Mouse (Mus musculus) CH12.LX (cell line): Measurements from ENCODE around the gene Selenof. TPM values are rescaled to one million over a fixed set of nuclear protein-coding genes. Genes with fewer than 3 reads are reported as not detected.

ENCODE experiments used
- DNase-seq: peaks from one replicate; pipeline ENCODE4 v3.0.0-alpha.2; 2013; ENCODE audit errors: extremely low read depth
- H3K27ac ChIP-seq: 2 replicates; pipeline ENCODE4 v1.5.1; 2012; ENCODE audit warnings: low read depth, mild to moderate bottlenecking, control low read depth, moderate library complexity; ENCODE audit not compliant: insufficient read depth
- H3K27me3 ChIP-seq: replicated peaks from 2 replicates; pipeline ENCODE3; 2012; ENCODE audit warnings: inconsistent platforms
- H3K36me3 ChIP-seq, 2 experiments: replicated peaks in 1 of 2; 2 replicates each; pipeline versions ENCODE3 to v1.6.1; 2012; ENCODE audit warnings: inconsistent platforms in 1 of 2, low read length in 1 of 2, mild to moderate bottlenecking in 1 of 2, mixed read lengths in 1 of 2, moderate library complexity in 1 of 2; ENCODE audit not compliant: control insufficient read depth in 1 of 2, insufficient read depth in 1 of 2
- H3K4me1 ChIP-seq, 2 experiments: 2 replicates each; pipeline ENCODE4 v1.6.1; 2012; ENCODE audit warnings: inconsistent platforms in 1 of 2, moderate library complexity in 1 of 2; ENCODE audit not compliant: insufficient read depth in 2 of 2, control insufficient read depth in 1 of 2
- H3K4me2 ChIP-seq: 2 replicates; pipeline ENCODE4 v1.6.1; 2012; ENCODE audit warnings: low read depth, mild to moderate bottlenecking, control low read depth; ENCODE audit not compliant: poor library complexity, insufficient read depth, severe bottlenecking
- H3K4me3 ChIP-seq, 3 experiments: fragments of 150-350 bp in 1 of 3; sonication (generic) in 1 of 3; replicated peaks in 1 of 3; 2 replicates each; pipeline versions ENCODE3 to v1.5.1; 2011 to 2012; ENCODE audit warnings: low read depth in 2 of 3, low read length in 2 of 3, mild to moderate bottlenecking in 2 of 3, moderate library complexity in 2 of 3, control low read depth in 1 of 3, improper control_type of control experiment in 1 of 3, inconsistent platforms in 1 of 3, mixed read lengths in 1 of 3; ENCODE audit not compliant: poor library complexity in 1 of 3
- H3K79me2 ChIP-seq: replicated peaks from 2 replicates; pipeline ENCODE4 v1.6.1; 2012; ENCODE audit warnings: mild to moderate bottlenecking, moderate library complexity; ENCODE audit not compliant: control insufficient read depth, poor library complexity, insufficient read depth, severe bottlenecking; ENCODE audit errors: extremely low read depth
- H3K9ac ChIP-seq: 2 replicates; pipeline ENCODE4 v1.6.1; 2012; ENCODE audit warnings: low read depth, mild to moderate bottlenecking, control low read depth, moderate library complexity; ENCODE audit not compliant: insufficient read depth
- H3K9me3 ChIP-seq: replicated peaks from 2 replicates; pipeline ENCODE3; 2012; ENCODE audit warnings: low read length, inconsistent platforms, mixed read lengths
- CHD1 ChIP-seq: IDR thresholded peaks from 2 replicates; pipeline ENCODE4 v1.6.1; 2012; ENCODE audit warnings: low read depth, low read length, improper control_type of control experiment, inconsistent platforms
- CHD2 ChIP-seq: IDR thresholded peaks from 2 replicates; pipeline ENCODE4 v1.6.1; 2011; ENCODE audit warnings: low read length, improper control_type of control experiment
- E2F4 ChIP-seq: IDR thresholded peaks from 2 replicates; pipeline ENCODE4 v1.6.1; 2011; ENCODE audit warnings: low read depth, low read length, improper control_type of control experiment; ENCODE audit not compliant: insufficient replicate concordance
- ELF1 ChIP-seq: IDR thresholded peaks from 2 replicates; pipeline ENCODE4 v1.6.1; 2014; ENCODE audit warnings: low read depth, mild to moderate bottlenecking, inconsistent platforms, low read length, improper control_type of control experiment
- ETS1 ChIP-seq: conservative IDR thresholded peaks from 2 replicates; pipeline ENCODE4 v1.6.1; 2012; ENCODE audit warnings: low read depth, mild to moderate bottlenecking, inconsistent platforms, low read length, improper control_type of control experiment, moderate library complexity
- JUN ChIP-seq: IDR thresholded peaks from 2 replicates; pipeline ENCODE4 v1.6.1; 2011; ENCODE audit warnings: low read depth, mild to moderate bottlenecking, low read length, improper control_type of control experiment, moderate library complexity; ENCODE audit not compliant: insufficient read depth
- KAT2A ChIP-seq: IDR thresholded peaks from 2 replicates; pipeline ENCODE4 v1.6.1; 2012; ENCODE audit warnings: low read length, improper control_type of control experiment, inconsistent platforms; ENCODE audit not compliant: insufficient replicate concordance
- MAFK ChIP-seq: IDR thresholded peaks from 2 replicates; pipeline ENCODE4 v1.6.1; 2011; ENCODE audit warnings: low read length, improper control_type of control experiment; ENCODE audit not compliant: insufficient replicate concordance
- MAX ChIP-seq: IDR thresholded peaks from 2 replicates; pipeline ENCODE4 v1.6.1; 2011; ENCODE audit warnings: low read length, improper control_type of control experiment
- MXI1 ChIP-seq: IDR thresholded peaks from 2 replicates; pipeline ENCODE4 v1.6.1; 2011; ENCODE audit warnings: mild to moderate bottlenecking, low read depth, low read length, improper control_type of control experiment
- MYC ChIP-seq: IDR thresholded peaks from 2 replicates; pipeline ENCODE4 v1.6.1; 2011; ENCODE audit warnings: low read depth, mild to moderate bottlenecking, improper control_type of control experiment, low read length
- NELFE ChIP-seq: IDR thresholded peaks from 2 replicates; pipeline ENCODE4 v1.6.1; 2011; ENCODE audit warnings: low read depth, low read length, improper control_type of control experiment
- POLR2A ChIP-seq: IDR thresholded peaks from 2 replicates; pipeline ENCODE4 v1.6.1; 2011; ENCODE audit warnings: low read depth, mild to moderate bottlenecking, improper control_type of control experiment, low read length
- RAD21 ChIP-seq: IDR thresholded peaks from 2 replicates; pipeline ENCODE4 v1.6.1; 2011; ENCODE audit warnings: low read depth, mild to moderate bottlenecking, low read length, improper control_type of control experiment, moderate library complexity
- SIN3A ChIP-seq: IDR thresholded peaks from 2 replicates; pipeline ENCODE4 v1.6.1; 2012; ENCODE audit warnings: low read length, improper control_type of control experiment, inconsistent platforms
- TBP ChIP-seq: conservative IDR thresholded peaks from 2 replicates; pipeline ENCODE4 v1.6.1; 2011; ENCODE audit warnings: low read depth, low read length, improper control_type of control experiment
- TCF12 ChIP-seq: IDR thresholded peaks from 2 replicates; pipeline ENCODE4 v1.6.1; 2014; ENCODE audit warnings: low read depth, mild to moderate bottlenecking, inconsistent platforms, low read length, improper control_type of control experiment
- UBTF ChIP-seq: IDR thresholded peaks from 2 replicates; pipeline ENCODE4 v1.6.1; 2012; ENCODE audit warnings: low read depth, mild to moderate bottlenecking, inconsistent platforms, low read length, improper control_type of control experiment, moderate library complexity
- USF1 ChIP-seq: IDR thresholded peaks from 2 replicates; pipeline ENCODE4 v1.6.1; 2014; ENCODE audit warnings: low read depth, mild to moderate bottlenecking, inconsistent platforms, low read length, improper control_type of control experiment
- ZC3H11A ChIP-seq: IDR thresholded peaks from 2 replicates; pipeline ENCODE4 v1.6.1; 2012; ENCODE audit warnings: low read depth, mild to moderate bottlenecking, inconsistent platforms, low read length, improper control_type of control experiment
- dilution Hi-C: fragments of 300-500 bp; cut with MboI; formaldehyde crosslinking; loops from 2 replicates; pipeline ENCODE4 v1.14.3; 2020; ENCODE audit warnings: low sequenced_read_pairs; ENCODE audit not compliant: extremely low pct_unique_long_range_greater_than_20kb, extremely low pct_ligation_motif_present
- in situ Hi-C: fragments of 300-500 bp; cut with MboI; formaldehyde crosslinking; loops from 3 replicates; pipeline ENCODE4 v1.14.3; 2019; ENCODE audit warnings: low sequenced_read_pairs, low pct_ligation_motif_present, low pct_unique_long_range_greater_than_20kb, mixed read lengths
- polyA plus RNA-seq: library from polyadenylated mRNA; unstranded; fragments of >175 nt; gene quantifications from 2 replicates; pipeline ENCODE4 v1.2.1, GENCODE M21; 2012; ENCODE audit warnings: low read depth; ENCODE audit not compliant: insufficient read length
- total RNA-seq, 2 experiments: library from RNA; depleted of rRNA; stranded (reverse); fragments of 300-350 nt in 1 of 2; fragments of >200 nt in 1 of 2; gene quantifications; 2 replicates each; pipeline ENCODE4 v1.2.3; 2012 to 2014

Gene Selenof
- total and polyA plus RNA-seq, 3 experiments, result 528 to 1,358 (median 678) TPM

DNA sequence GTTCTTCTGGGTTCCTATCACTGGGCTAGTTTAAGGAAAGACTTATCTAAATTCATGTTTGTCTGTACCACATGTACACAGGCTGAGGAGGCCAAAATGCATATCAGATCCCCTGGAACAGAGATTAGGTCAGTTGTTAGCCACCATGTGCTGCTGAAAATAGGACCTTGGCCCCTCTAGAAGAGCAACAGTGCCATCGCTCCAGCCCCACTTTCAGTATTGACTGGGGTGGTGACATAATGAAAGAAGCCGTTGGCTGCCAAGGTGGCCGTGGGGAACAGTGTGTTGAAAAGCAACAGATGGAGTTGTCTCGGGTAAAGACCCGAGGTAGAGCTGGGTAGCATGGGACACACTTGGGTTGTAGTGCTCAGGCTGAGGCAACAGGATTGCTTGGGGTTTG, 9.7 kb downstream of the Selenof start:
- DNase-seq, result no peak
- dilution Hi-C loops, result no loop called here
- H3K4me1 ChIP-seq, result peaks cover 14 to 74% of the 10 kb centered on the region in 2 experiments

DNA sequence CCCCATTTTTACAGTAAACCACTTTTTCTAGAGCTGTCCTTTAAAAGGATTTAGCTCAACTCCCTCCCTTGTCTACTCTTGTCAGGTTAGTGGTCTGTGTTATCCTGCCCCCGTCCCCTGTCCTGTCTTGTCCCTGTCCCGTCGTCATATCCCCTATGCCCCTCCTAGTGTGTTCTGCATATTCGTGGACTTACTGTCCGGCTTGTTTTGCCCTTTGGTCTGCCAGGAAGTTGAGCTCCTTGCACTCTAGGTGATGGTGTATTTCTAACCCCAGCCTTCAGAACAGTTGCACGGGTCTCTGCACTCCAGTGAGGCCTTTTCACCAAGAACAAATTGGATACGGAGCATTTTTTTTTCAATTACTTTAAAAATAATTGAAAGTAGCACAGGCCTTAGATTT, 10.2 kb downstream of the Selenof start:
- no peak for DNase-seq
- in situ Hi-C loops, result no loop called here
- H3K9me3 ChIP-seq, result no peaks in the 10 kb centered on the region
- no peak overlapping the region for H3K4me3 ChIP-seq
- peaks cover 75% of the 10 kb centered on the region for H3K79me2 ChIP-seq
- H3K27me3 ChIP-seq, result no peaks in the 10 kb centered on the region
- dilution Hi-C loops, result no loop called here
- H3K27ac ChIP-seq, result no peak overlapping the region
- no peak overlapping the region for H3K9ac ChIP-seq
- peaks cover 52 to 84% of the 10 kb centered on the region in 2 experiments for H3K36me3 ChIP-seq
- no peak overlapping the region for H3K4me2 ChIP-seq
- H3K4me1 ChIP-seq, result peaks cover 12 to 74% of the 10 kb centered on the region in 2 experiments
- TF ChIP-seq USF1 (no peak), POLR2A (no peak), MAX (no peak), CHD1 (no peak), ETS1 (no peak), RAD21 (no peak), UBTF (no peak), ELF1 (no peak), JUN (no peak), TBP (no peak), KAT2A (no peak), MXI1 (no peak), SIN3A (no peak)

More for the DNA sequence above, 9.7 kb downstream of the Selenof start:
- no peak overlapping the region for H3K4me3 ChIP-seq
- TF ChIP-seq RAD21 (no peak), ZC3H11A (no peak), E2F4 (no peak), ELF1 (no peak)
- H3K9me3 ChIP-seq, result no peaks in the 10 kb centered on the region
- no peak overlapping the region for H3K27ac ChIP-seq
- peaks cover 54 to 87% of the 10 kb centered on the region in 2 experiments for H3K36me3 ChIP-seq
- no peak overlapping the region for H3K4me2 ChIP-seq
- H3K79me2 ChIP-seq, result peaks cover 76% of the 10 kb centered on the region
- in situ Hi-C loops, result no loop called here
- no peak overlapping the region for H3K9ac ChIP-seq
- no peaks in the 10 kb centered on the region for H3K27me3 ChIP-seq

DNA sequence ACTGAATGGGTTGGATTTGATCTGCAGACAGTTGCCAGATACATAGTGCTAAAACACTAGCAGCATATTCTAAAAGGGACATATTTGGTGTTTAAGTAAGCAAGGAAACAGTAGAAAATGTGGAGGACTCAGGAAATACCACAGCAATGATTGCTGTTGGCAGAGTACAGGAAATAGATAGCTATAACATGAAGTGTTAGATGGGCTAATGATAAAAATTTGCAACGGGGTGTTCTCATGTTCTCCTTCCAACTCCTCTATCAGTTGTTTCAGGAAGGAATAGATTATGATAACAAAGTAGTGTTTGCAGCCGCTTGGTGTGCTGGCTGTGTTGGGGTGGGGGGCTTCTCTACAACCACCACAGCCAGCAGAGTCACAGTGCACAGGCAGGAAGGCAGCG, 11.7 kb downstream of the Selenof start:
- Histone ChIP-seq H3K4me1 (peaks cover 13 to 75% of the 10 kb centered on the region in 2 experiments), H3K36me3 (peaks cover 58 to 84% of the 10 kb centered on the region in 2 experiments), H3K9me3 (no peaks in the 10 kb centered on the region), H3K27me3 (no peaks in the 10 kb centered on the region), H3K79me2 (peaks cover 76% of the 10 kb centered on the region), H3K4me2 (no peak overlapping the region), H3K4me3 (no peak overlapping the region), H3K9ac (no peak overlapping the region), H3K27ac (no peak overlapping the region)
- TF ChIP-seq NELFE, result no peak
- no peak for TF ChIP-seq CHD1
- no peak for TF ChIP-seq ETS1
- no peak for TF ChIP-seq CHD2
- no peak for TF ChIP-seq MYC
- TF ChIP-seq MAFK, result no peak
- TF ChIP-seq TCF12, result no peak
- TF ChIP-seq SIN3A, result no peak
- in situ Hi-C loops (no loop called here), dilution Hi-C loops (no loop called here)
- no peak for DNase-seq
